Mouse (Mus musculus) forebrain, embryonic 16.5 days (tissue): ENCODE results near the gene Ccl5. TPM values are rescaled to one million over a fixed set of nuclear protein-coding genes. Genes with fewer than 3 reads are reported as not detected.

Experiments used
- ATAC-seq: fragments of 200-750 bp; cut with Nextera tagmentation; 2 replicates; pipeline ENCODE4 v1.8.0; 2017; ENCODE audit warnings: mild to moderate bottlenecking, moderate library complexity
- H3K27ac ChIP-seq: fragments of 300-500 bp; sonication (generic); 2 replicates; pipeline ENCODE4 v1.5.1; 2014; ENCODE audit warnings: low read length, control low read depth
- H3K27me3 ChIP-seq: fragments of 300-500 bp; sonication (generic); replicated peaks from 2 replicates; pipeline ENCODE4 v1.6.1; 2014; ENCODE audit warnings: low read length; ENCODE audit not compliant: control insufficient read depth, insufficient read depth
- H3K36me3 ChIP-seq: fragments of 300-500 bp; sonication (generic); 2 replicates; pipeline ENCODE4 v1.6.1; 2014; ENCODE audit not compliant: control insufficient read depth, insufficient read depth
- H3K4me1 ChIP-seq: fragments of 300-500 bp; sonication (generic); replicated peaks from 2 replicates; pipeline ENCODE4 v1.6.1; 2014; ENCODE audit warnings: low read length; ENCODE audit not compliant: control insufficient read depth, insufficient read depth
- H3K4me2 ChIP-seq: fragments of 300-500 bp; sonication (generic); 2 replicates; pipeline ENCODE4 v1.6.1; 2014; ENCODE audit warnings: mild to moderate bottlenecking, low read length, control low read depth
- H3K4me3 ChIP-seq: fragments of 300-500 bp; sonication (generic); replicated peaks from 2 replicates; pipeline ENCODE4 v1.5.1; 2014; ENCODE audit warnings: mild to moderate bottlenecking, low read length, control low read depth
- H3K9ac ChIP-seq: fragments of 300-500 bp; sonication (generic); replicated peaks from 2 replicates; pipeline ENCODE4 v1.6.1; 2014; ENCODE audit warnings: low read depth, low read length, control low read depth
- H3K9me3 ChIP-seq: fragments of 300-500 bp; sonication (generic); 2 replicates; pipeline ENCODE4 v1.6.1; 2016; ENCODE audit warnings: low read length; ENCODE audit not compliant: control insufficient read depth
- WGBS: fragments of 180-500 bp; shearing (Covaris S2); extraction: QIAGEN DNeasy Blood & Tissue Kit; methylation state at CpG from one replicate; pipeline ENCODE4 v1.1.7; 2014; 5-methylcytosine and 5-hydroxymethylcytosine counted together
- polyA plus RNA-seq: library from polyadenylated mRNA; unstranded; fragments of >200 nt; fragmentation: Nextera tagmentation; extraction: Ambion mirVana; gene quantifications from 2 replicates; pipeline ENCODE4 v1.2.1, GENCODE M21; 2015

Gene Ccl5
- polyA plus RNA-seq = 0.60 TPM in 1 of 2 replicates, not detected in the other

DNA sequence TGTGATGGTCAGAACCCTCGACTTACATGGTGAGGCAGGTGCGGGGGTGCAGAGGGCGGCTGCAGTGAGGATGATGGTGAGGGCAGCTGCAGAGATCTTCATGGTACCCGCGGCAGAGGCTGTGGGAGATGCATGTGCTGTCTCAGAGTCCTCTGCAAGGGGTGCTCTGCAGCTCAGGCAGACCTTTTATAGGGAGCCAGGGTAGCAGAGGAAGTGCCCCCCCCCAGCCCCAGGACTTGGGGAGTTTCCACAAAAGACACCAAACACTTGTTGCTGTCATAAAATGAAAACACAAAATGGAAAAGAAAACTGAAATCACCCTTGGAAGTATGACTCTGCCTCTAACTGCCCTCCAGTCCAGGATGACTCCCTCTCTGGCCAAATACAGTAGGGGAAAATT, at the start of gene Ccl5:
Gene Ccl5 (minus strand): TSS at position 159 of the 400 bp plus-strand sequence.
- H3K36me3 ChIP-seq = no peaks in the 10 kb centered on the region
- WGBS = 92% methylated on average over 5 of the region's 5 CpGs
- H3K9ac ChIP-seq = no peak within 1 kb of the TSS
- no peaks in the 10 kb centered on the region for H3K27me3 ChIP-seq
- no peak within 1 kb of the TSS for H3K4me3 ChIP-seq
- H3K4me2 ChIP-seq = no peak within 1 kb of the TSS
- H3K27ac ChIP-seq = no peak within 1 kb of the TSS
- no peak for ATAC-seq
- H3K4me1 ChIP-seq = peaks cover 10% of the 10 kb centered on the region
- no peaks in the 10 kb centered on the region for H3K9me3 ChIP-seq

DNA sequence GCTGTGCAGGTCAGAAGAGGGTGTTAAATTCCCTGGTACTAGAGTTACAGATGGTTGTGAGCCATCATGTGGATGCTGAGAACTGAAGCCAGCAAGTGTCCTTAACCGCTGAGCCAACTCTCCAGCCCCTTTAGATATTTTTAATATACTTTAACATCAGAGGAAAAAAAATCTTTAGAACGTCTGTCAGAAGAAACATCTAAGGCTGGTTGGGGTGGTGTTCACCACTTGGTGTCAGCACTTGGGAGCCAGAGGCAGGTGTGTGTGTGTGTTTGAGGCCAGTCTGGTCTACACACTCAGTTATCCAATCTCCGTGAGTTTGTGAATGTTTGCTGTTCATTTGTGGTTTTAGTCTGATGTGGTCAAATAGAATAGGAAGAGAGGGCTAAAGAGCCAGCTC, 48.7 kb upstream of the Ccl5 start:
- Histone ChIP-seq H3K4me1 (no peaks in the 10 kb centered on the region), H3K4me2 (no peak overlapping the region), H3K9me3 (no peaks in the 10 kb centered on the region), H3K36me3 (no peaks in the 10 kb centered on the region), H3K4me3 (no peak overlapping the region), H3K9ac (no peak overlapping the region), H3K27ac (no peak overlapping the region), H3K27me3 (no peaks in the 10 kb centered on the region)
- no peak for ATAC-seq
- 84% methylated on average over 3 of the region's 3 CpGs for WGBS

GRCm38 (mm10) chr11:83578186-83578760, 48.0 kb upstream of the Ccl5 start, which contains the start of gene Ccl9:
Ccl9 (minus strand) TSS chr11:83578636.
- no peaks in the 10 kb centered on the region for H3K4me1 ChIP-seq
- no peak within 1 kb of the TSS for H3K4me2 ChIP-seq
- no peaks in the 10 kb centered on the region for H3K27me3 ChIP-seq
- no peaks in the 10 kb centered on the region for H3K9me3 ChIP-seq
- no peaks in the 10 kb centered on the region for H3K36me3 ChIP-seq
- no peak within 1 kb of the TSS for H3K4me3 ChIP-seq
- ATAC-seq = no peak
- H3K27ac ChIP-seq = no peak within 1 kb of the TSS
- H3K9ac ChIP-seq = no peak within 1 kb of the TSS
- 55% methylated on average over 2 of the region's 2 CpGs for WGBS

DNA sequence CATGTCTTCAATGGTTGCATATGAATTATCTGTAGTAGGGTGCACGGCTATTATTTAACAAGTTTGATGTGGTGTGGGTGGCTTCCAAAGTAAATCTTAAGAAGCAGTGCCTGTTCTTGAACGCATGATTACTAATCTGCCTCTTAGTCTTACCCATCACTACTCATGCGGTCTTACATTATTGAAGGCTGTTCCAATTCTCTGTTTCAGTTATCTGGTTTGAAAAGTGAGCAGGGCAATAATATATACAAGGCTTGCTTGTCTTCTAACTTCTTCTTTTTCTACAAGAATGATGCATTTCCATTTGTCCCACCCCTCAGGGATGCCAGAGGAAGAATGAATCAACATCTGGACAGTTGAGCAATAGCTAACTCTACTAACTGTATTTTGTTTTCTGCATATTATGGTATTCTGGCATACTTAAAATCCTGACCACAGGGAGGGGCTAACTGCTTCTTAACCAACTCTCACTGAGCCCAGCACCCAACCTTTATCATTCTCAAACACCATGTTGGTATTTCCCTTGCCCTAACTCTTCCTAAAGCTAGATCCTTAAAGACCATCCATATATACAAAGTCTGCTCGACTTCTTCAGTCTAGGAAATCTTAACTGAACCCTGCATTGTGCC, 46.7 kb upstream of the Ccl5 start:
- H3K27ac ChIP-seq = no peak overlapping the region
- H3K4me1 ChIP-seq = no peaks in the 10 kb centered on the region
- no peak overlapping the region for H3K9ac ChIP-seq
- no peak overlapping the region for H3K4me3 ChIP-seq
- no peak overlapping the region for H3K4me2 ChIP-seq
- no peaks in the 10 kb centered on the region for H3K27me3 ChIP-seq
- H3K36me3 ChIP-seq = no peaks in the 10 kb centered on the region
- ATAC-seq = no peak
- H3K9me3 ChIP-seq = no peaks in the 10 kb centered on the region
- 86% methylated on average over 4 of the region's 4 CpGs for WGBS

- Histone ChIP-seq H3K27me3 (no peaks in the 10 kb centered on the region), H3K9ac (no peak overlapping the region), H3K4me1 (no peaks in the 10 kb centered on the region), H3K27ac (no peak overlapping the region), H3K36me3 (no peaks in the 10 kb centered on the region), H3K4me3 (no peak overlapping the region), H3K9me3 (no peaks in the 10 kb centered on the region), H3K4me2 (no peak overlapping the region)
- no peak for ATAC-seq
- WGBS = 68% methylated on average over 9 of the region's 9 CpGs
Measured at GRCm38 (mm10) chr11:83572834-83573233, 42.5 kb upstream of the Ccl5 start.

- H3K9ac ChIP-seq = no peak overlapping the region
- H3K4me1 ChIP-seq = no peaks in the 10 kb centered on the region
- H3K4me2 ChIP-seq = no peak overlapping the region
- H3K9me3 ChIP-seq = no peaks in the 10 kb centered on the region
- H3K36me3 ChIP-seq = no peaks in the 10 kb centered on the region
- WGBS = 92% methylated on average over 8 of the region's 8 CpGs
- no peak overlapping the region for H3K27ac ChIP-seq
- ATAC-seq = no peak
- no peaks in the 10 kb centered on the region for H3K27me3 ChIP-seq
- H3K4me3 ChIP-seq = no peak overlapping the region
Measured at GRCm38 (mm10) chr11:83572223-83572622, 41.9 kb upstream of the Ccl5 start.

GRCm38 (mm10) chr11:83570189-83570588, 39.9 kb upstream of the Ccl5 start:
- no peak for ATAC-seq
- Histone ChIP-seq H3K9me3 (no peaks in the 10 kb centered on the region), H3K4me2 (no peak overlapping the region), H3K27me3 (no peaks in the 10 kb centered on the region), H3K36me3 (no peaks in the 10 kb centered on the region), H3K27ac (no peak overlapping the region), H3K9ac (no peak overlapping the region), H3K4me3 (no peak overlapping the region), H3K4me1 (no peaks in the 10 kb centered on the region)
- WGBS = 88% methylated on average over 2 of the region's 2 CpGs

- H3K4me3 ChIP-seq = no peak overlapping the region
- H3K4me2 ChIP-seq = no peak overlapping the region
- 98% methylated on average over 7 of the region's 7 CpGs for WGBS
- H3K27me3 ChIP-seq = no peaks in the 10 kb centered on the region
- H3K36me3 ChIP-seq = no peaks in the 10 kb centered on the region
- H3K9ac ChIP-seq = no peak overlapping the region
- no peak overlapping the region for H3K27ac ChIP-seq
- H3K9me3 ChIP-seq = no peaks in the 10 kb centered on the region
- ATAC-seq = no peak
- no peaks in the 10 kb centered on the region for H3K4me1 ChIP-seq
Measured at GRCm38 (mm10) chr11:83569249-83569648, 38.9 kb upstream of the Ccl5 start.

GRCm38 (mm10) chr11:83568786-83569185, 38.5 kb upstream of the Ccl5 start:
- Histone ChIP-seq H3K9me3 (no peaks in the 10 kb centered on the region), H3K27ac (no peak overlapping the region), H3K9ac (no peak overlapping the region), H3K4me3 (no peak overlapping the region), H3K4me2 (no peak overlapping the region), H3K36me3 (no peaks in the 10 kb centered on the region), H3K27me3 (no peaks in the 10 kb centered on the region), H3K4me1 (no peaks in the 10 kb centered on the region)
- WGBS = 85% methylated on average over 3 of the region's 3 CpGs
- ATAC-seq = no peak
